Mouse (Mus musculus): Measurements from ENCODE around the gene Zfp791.

GRCm38 (mm10) chr8:85076001-85076400, 46.9 kb downstream of the Zfp791 start:
- peak; percentile 65 for TF ChIP-seq CTCF (IDR thresholded peaks at IDR 0.05)
- no peak for TF ChIP-seq EP300 (IDR thresholded peaks at IDR 0.05; ENCODE audit: insufficient read depth, low read depth, low read length)
